Mouse (Mus musculus) heart, embryonic 14.5 days (tissue): ENCODE results near the gene Galnt7. TPM values are rescaled to one million over a fixed set of nuclear protein-coding genes. Genes with fewer than 3 reads are reported as not detected.

Experiments used
- ATAC-seq: fragments of 200-750 bp; cut with Nextera tagmentation; 2 replicates; pipeline ENCODE4 v1.8.0; 2017; ENCODE audit warnings: low read depth, moderate TSS enrichment; ENCODE audit not compliant: insufficient number of reproducible peaks, insufficient read depth, low FRiP score
- H3K27ac ChIP-seq, 2 experiments: fragments of 200-500 bp in 1 of 2; fragments of 300-500 bp in 1 of 2; sonication (generic) in 1 of 2; replicated peaks in 1 of 2; 2 replicates each; pipeline ENCODE4 v1.5.1; 2012 to 2014; ENCODE audit warnings: low read depth in 2 of 2, low read length in 2 of 2, control low read depth in 1 of 2, mild to moderate bottlenecking in 1 of 2, mixed read lengths in 1 of 2; ENCODE audit not compliant: control insufficient read depth in 1 of 2, insufficient read depth in 1 of 2
- H3K27me3 ChIP-seq: fragments of 300-500 bp; sonication (generic); 2 replicates; pipeline ENCODE4 v1.6.1; 2014; ENCODE audit warnings: mild to moderate bottlenecking, low read length, control low read depth; ENCODE audit not compliant: control insufficient read depth, insufficient read depth
- H3K36me3 ChIP-seq: fragments of 300-500 bp; sonication (generic); 2 replicates; pipeline ENCODE4 v1.6.1; 2014; ENCODE audit warnings: mild to moderate bottlenecking, control low read depth, low read length, mixed read lengths; ENCODE audit not compliant: control insufficient read depth, insufficient read depth
- H3K4me1 ChIP-seq, 2 experiments: fragments of 200-500 bp in 1 of 2; fragments of 300-500 bp in 1 of 2; sonication (generic) in 1 of 2; 2 replicates each; pipeline ENCODE4 v1.6.1; 2012 to 2014; ENCODE audit warnings: low read length in 2 of 2, control low read depth in 1 of 2, mixed read lengths in 1 of 2; ENCODE audit not compliant: control insufficient read depth in 2 of 2, insufficient read depth in 2 of 2
- H3K4me2 ChIP-seq: fragments of 300-500 bp; sonication (generic); 2 replicates; pipeline ENCODE4 v1.6.1; 2014; ENCODE audit warnings: mild to moderate bottlenecking, low read length
- H3K4me3 ChIP-seq, 2 experiments: fragments of 200-500 bp in 1 of 2; fragments of 300-500 bp in 1 of 2; sonication (generic) in 1 of 2; 2 replicates each; pipeline ENCODE4 v1.5.1; 2012 to 2014; ENCODE audit warnings: low read length in 2 of 2, mild to moderate bottlenecking in 2 of 2, control low read depth in 1 of 2, low read depth in 1 of 2, moderate library complexity in 1 of 2; ENCODE audit not compliant: control insufficient read depth in 1 of 2, insufficient read depth in 1 of 2
- H3K9ac ChIP-seq: fragments of 300-500 bp; sonication (generic); 2 replicates; pipeline ENCODE4 v1.6.1; 2014; ENCODE audit warnings: mild to moderate bottlenecking, low read length
- H3K9me3 ChIP-seq: fragments of 300-500 bp; sonication (generic); 2 replicates; pipeline ENCODE4 v1.6.1; 2016; ENCODE audit warnings: low read length, control low read depth; ENCODE audit not compliant: control insufficient read depth
- WGBS: fragments of 180-500 bp; shearing (Covaris S2); extraction: QIAGEN DNeasy Blood & Tissue Kit; methylation state at CpG from one replicate; pipeline ENCODE4 v1.1.7; 2014; 5-methylcytosine and 5-hydroxymethylcytosine counted together
- polyA plus RNA-seq: library from polyadenylated mRNA; unstranded; fragments of >200 nt; fragmentation: Nextera tagmentation; extraction: Ambion mirVana; gene quantifications from 2 replicates; pipeline ENCODE4 v1.2.1, GENCODE M21; 2014

Gene Galnt7
- polyA plus RNA-seq, 1 experiment from 2014 or later: 6.1 TPM

DNA sequence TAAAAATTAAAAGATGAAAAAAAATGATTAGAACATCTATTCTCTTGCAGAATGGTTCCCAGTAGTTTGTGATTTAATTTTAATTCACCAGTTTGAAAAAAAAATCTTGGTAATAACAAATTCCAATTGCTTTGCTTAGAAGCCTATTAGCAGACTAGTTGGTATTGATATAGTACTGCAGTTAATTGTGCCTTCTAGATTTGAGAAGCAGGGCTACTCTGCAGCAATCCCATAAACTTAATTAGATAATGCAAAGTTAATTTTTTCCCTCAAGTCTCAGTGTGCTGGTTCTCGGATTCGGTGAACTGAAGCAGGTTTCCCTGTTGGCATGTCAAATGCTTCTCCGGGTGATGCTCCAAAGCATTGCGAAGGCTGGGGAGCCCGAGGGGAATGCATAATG lies 10.1 kb downstream of the Galnt7 start:
- Histone ChIP-seq H3K4me2 (no peak overlapping the region), H3K9me3 (no peaks in the 10 kb centered on the region), H3K27ac (no peak overlapping the region), H3K27me3 (no peaks in the 10 kb centered on the region), H3K4me1 (peaks cover 7 to 15% of the 10 kb centered on the region in 2 experiments), H3K36me3 (no peaks in the 10 kb centered on the region), H3K9ac (no peak overlapping the region), H3K4me3 (no peak overlapping the region)
- WGBS: 86% methylated on average over 5 of the region's 5 CpGs
- ATAC-seq: no peak

GRCm38 (mm10) chr8:57638925-57639324 lies 13.9 kb downstream of the Galnt7 start:
- Histone ChIP-seq H3K27me3 (no peaks in the 10 kb centered on the region), H3K36me3 (no peaks in the 10 kb centered on the region), H3K9ac (no peak overlapping the region), H3K9me3 (no peaks in the 10 kb centered on the region), H3K27ac (no peak overlapping the region), H3K4me2 (no peak overlapping the region), H3K4me1 (peaks cover 11 to 19% of the 10 kb centered on the region in 2 experiments; a peak in 3 of 4 replicates), H3K4me3 (no peak overlapping the region)
- 72% methylated on average over 6 of the region's 6 CpGs for WGBS
- no peak for ATAC-seq

GRCm38 (mm10) chr8:57637599-57638280 lies 15.1 kb downstream of the Galnt7 start:
- 70% methylated on average over 15 of the region's 15 CpGs for WGBS
- Histone ChIP-seq H3K9me3 (no peaks in the 10 kb centered on the region), H3K27me3 (no peaks in the 10 kb centered on the region), H3K36me3 (no peaks in the 10 kb centered on the region), H3K27ac (no peak overlapping the region), H3K9ac (no peak overlapping the region), H3K4me3 (no peak overlapping the region), H3K4me2 (no peak overlapping the region), H3K4me1 (peaks cover 11 to 19% of the 10 kb centered on the region in 2 experiments; a peak in 3 of 4 replicates)
- no peak for ATAC-seq

GRCm38 (mm10) chr8:57636698-57637097 lies 16.1 kb downstream of the Galnt7 start:
- no peak overlapping the region for H3K4me3 ChIP-seq
- WGBS: 68% methylated on average over 11 of the region's 11 CpGs

GRCm38 (mm10) chr8:57636281-57636680 lies 16.6 kb downstream of the Galnt7 start:
- 23% methylated on average over 3 of the region's 3 CpGs for WGBS
- peaks cover 9 to 12% of the 10 kb centered on the region in 2 experiments; a peak in 3 of 4 replicates for H3K4me1 ChIP-seq
- no peaks in the 10 kb centered on the region for H3K36me3 ChIP-seq
- H3K27ac ChIP-seq: no peak overlapping the region
- no peak overlapping the region for H3K4me2 ChIP-seq
- no peaks in the 10 kb centered on the region for H3K27me3 ChIP-seq
- H3K9me3 ChIP-seq: no peaks in the 10 kb centered on the region
- no peak overlapping the region for H3K4me3 ChIP-seq
- ATAC-seq: no peak
- no peak overlapping the region for H3K9ac ChIP-seq

More at GRCm38 (mm10) chr8:57636698-57637097, 16.1 kb downstream of the Galnt7 start:
- no peak overlapping the region for H3K4me2 ChIP-seq
- H3K9ac ChIP-seq: no peak overlapping the region
- H3K4me1 ChIP-seq: peaks cover 9 to 16% of the 10 kb centered on the region in 2 experiments; a peak in 3 of 4 replicates
- H3K9me3 ChIP-seq: no peaks in the 10 kb centered on the region
- no peaks in the 10 kb centered on the region for H3K36me3 ChIP-seq
- no peak for ATAC-seq
- no peak overlapping the region for H3K27ac ChIP-seq
- H3K27me3 ChIP-seq: no peaks in the 10 kb centered on the region

DNA sequence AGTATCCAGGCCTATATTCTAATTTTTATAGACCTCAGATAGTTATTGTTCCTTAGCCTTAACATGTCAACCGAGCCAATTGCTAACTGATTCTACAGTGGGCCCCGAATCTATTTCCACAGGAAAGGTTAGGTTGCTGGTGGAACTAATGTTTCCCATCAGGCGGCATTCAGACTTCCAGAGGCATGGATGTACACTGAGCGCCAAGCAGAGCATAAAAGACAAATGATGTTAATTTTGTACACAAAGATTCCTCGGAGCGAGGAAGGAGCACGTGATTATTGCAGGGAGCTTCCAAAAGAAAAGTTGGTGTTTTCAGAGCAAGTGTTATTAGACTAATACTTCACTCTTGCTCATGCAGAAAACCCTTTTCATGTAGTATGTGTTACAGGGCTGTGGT lies 21.1 kb downstream of the Galnt7 start:
- Histone ChIP-seq H3K27ac (no peak overlapping the region), H3K4me3 (no peak overlapping the region), H3K9ac (no peak overlapping the region), H3K4me1 (peaks cover 4 to 7% of the 10 kb centered on the region in 2 experiments; a peak in 3 of 4 replicates), H3K9me3 (no peaks in the 10 kb centered on the region), H3K4me2 (no peak overlapping the region), H3K27me3 (no peaks in the 10 kb centered on the region), H3K36me3 (no peaks in the 10 kb centered on the region)
- no peak for ATAC-seq
- WGBS: 95% methylated on average over 7 of the region's 7 CpGs

DNA sequence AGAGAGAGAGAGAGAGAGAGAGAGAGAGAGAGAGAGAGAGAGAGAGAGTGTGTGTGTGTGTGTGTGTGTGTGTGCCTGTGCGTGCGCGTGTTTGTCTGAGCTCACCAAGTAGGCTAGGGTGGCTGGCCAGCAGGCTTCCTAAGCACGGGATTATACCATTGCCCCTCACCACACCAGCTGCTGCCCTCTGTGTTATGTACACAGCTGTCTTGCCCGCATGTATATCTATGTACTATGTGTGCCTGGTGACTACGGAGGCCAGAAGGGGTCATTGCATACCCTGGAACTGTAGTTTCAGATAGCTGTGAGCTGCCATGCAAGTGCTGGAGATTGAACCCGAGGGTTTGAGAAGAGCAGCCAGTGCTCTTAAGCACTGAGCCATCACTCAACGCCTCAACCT lies 22.7 kb downstream of the Galnt7 start:
- Histone ChIP-seq H3K27ac (no peak overlapping the region), H3K4me3 (no peak overlapping the region), H3K27me3 (no peaks in the 10 kb centered on the region), H3K9me3 (no peaks in the 10 kb centered on the region), H3K4me1 (no peaks in the 10 kb centered on the region), H3K36me3 (no peaks in the 10 kb centered on the region), H3K4me2 (no peak overlapping the region), H3K9ac (no peak overlapping the region)
- WGBS: 84% methylated on average over 8 of the region's 8 CpGs
- ATAC-seq: no peak
